Mouse (Mus musculus) forebrain, embryonic 15.5 days (tissue): ENCODE measurements around the gene Lamb1. TPM values are rescaled to one million over a fixed set of nuclear protein-coding genes. Genes with fewer than 3 reads are reported as not detected.
A peak's percentile ranks its signal among the peaks of the same experiment; 100 is the strongest.

ENCODE experiments used
- ATAC-seq: fragments of 200-750 bp; cut with Nextera tagmentation; replicated peaks from 2 replicates; pipeline ENCODE4 v1.8.0; 2017; ENCODE audit warnings: mild to moderate bottlenecking, moderate TSS enrichment, moderate library complexity
- H3K27ac ChIP-seq: fragments of 300-500 bp; sonication (generic); replicated peaks from 2 replicates; pipeline ENCODE4 v1.5.1; 2015; ENCODE audit warnings: mild to moderate bottlenecking, inconsistent platforms
- H3K27me3 ChIP-seq: fragments of 300-500 bp; sonication (generic); 2 replicates; pipeline ENCODE4 v1.6.1; 2015; ENCODE audit warnings: inconsistent platforms
- H3K36me3 ChIP-seq: fragments of 300-500 bp; sonication (generic); 2 replicates; pipeline ENCODE4 v1.6.1; 2015; ENCODE audit warnings: mild to moderate bottlenecking, inconsistent platforms
- H3K4me1 ChIP-seq: fragments of 300-500 bp; sonication (generic); 2 replicates; pipeline ENCODE4 v1.6.1; 2015; ENCODE audit warnings: inconsistent platforms
- H3K4me2 ChIP-seq: fragments of 300-500 bp; sonication (generic); replicated peaks from 2 replicates; pipeline ENCODE4 v1.6.1; 2015; ENCODE audit warnings: mild to moderate bottlenecking, inconsistent platforms
- H3K4me3 ChIP-seq: fragments of 300-500 bp; sonication (generic); 2 replicates; pipeline ENCODE4 v1.5.1; 2015; ENCODE audit warnings: mild to moderate bottlenecking, inconsistent platforms
- H3K9ac ChIP-seq: fragments of 300-500 bp; sonication (generic); replicated peaks from 2 replicates; pipeline ENCODE4 v1.6.1; 2015; ENCODE audit warnings: mild to moderate bottlenecking, inconsistent platforms
- H3K9me3 ChIP-seq: fragments of 300-500 bp; sonication (generic); 2 replicates; pipeline ENCODE4 v1.6.1; 2016; ENCODE audit warnings: inconsistent platforms
- WGBS: fragments of 180-500 bp; shearing (Covaris S2); methylation state at CpG from one replicate; pipeline ENCODE4 v1.1.7; 2015; ENCODE audit warnings: mixed read lengths; 5-methylcytosine and 5-hydroxymethylcytosine counted together
- polyA plus RNA-seq: library from polyadenylated mRNA; unstranded; fragments of >200 nt; fragmentation: Nextera tagmentation; extraction: Ambion mirVana; gene quantifications from 2 replicates; pipeline ENCODE4 v1.2.1, GENCODE M21; 2015

Gene Lamb1
- polyA plus RNA-seq, 1 experiment from 2014 or later, result 18.3 TPM

DNA sequence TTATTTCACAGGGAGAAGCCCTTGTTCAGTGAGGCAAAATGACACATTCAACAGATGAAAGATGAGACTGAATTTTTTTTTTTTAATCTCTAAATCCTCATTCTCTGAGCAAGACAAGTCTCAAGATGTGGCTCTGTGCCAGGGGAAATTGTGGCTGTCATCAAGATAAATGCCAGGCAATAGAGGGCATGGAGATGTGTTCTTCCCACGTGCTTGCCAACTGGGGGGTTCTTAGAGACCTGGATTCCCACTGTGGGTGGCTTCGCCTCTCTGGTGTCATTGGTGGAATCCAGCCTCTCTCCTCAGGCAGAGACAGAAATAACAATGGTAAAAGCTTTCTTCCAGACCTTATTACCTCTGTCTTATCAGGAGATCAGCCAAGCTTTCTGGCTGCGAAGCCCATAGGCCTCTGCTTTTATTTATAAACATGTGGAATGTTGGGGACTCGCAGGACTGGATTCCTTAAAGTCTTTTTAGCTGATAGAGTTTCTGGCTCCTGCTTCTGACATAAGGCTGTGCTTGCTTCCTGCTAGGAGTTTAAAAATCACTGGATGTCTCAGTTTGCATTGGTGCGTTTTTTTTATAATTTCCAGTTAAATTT is 41.1 kb downstream of the Lamb1 start:
- Histone ChIP-seq H3K9ac (no peak overlapping the region), H3K27ac (no peak overlapping the region), H3K4me1 (peaks cover 7% of the 10 kb centered on the region; the same call in 1 of the 2 replicates), H3K27me3 (no peaks in the 10 kb centered on the region), H3K9me3 (no peaks in the 10 kb centered on the region), H3K4me2 (no peak overlapping the region), H3K36me3 (no peaks in the 10 kb centered on the region), H3K4me3 (no peak overlapping the region)
- ATAC-seq, result no peak
- 71% methylated on average over 5 of the region's 5 CpGs for WGBS

DNA sequence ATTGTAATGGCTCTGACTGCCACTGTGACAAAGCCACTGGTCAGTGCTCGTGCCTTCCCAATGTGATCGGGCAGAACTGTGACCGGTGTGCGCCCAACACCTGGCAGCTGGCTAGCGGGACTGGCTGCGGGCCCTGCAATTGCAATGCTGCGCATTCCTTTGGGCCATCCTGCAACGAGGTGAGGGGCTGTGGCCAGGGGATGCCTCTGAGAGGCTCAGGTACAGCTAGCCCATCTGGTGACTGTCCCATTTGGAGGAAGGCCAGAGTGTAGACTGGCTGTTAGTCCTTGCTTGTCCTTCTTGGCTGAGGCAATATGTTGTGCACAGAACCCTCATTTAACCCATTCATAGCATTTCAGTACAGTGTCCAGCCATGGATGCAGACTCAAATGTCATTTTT is 42.0 kb downstream of the Lamb1 start:
- 93% methylated on average over 8 of the region's 8 CpGs for WGBS
- peaks cover 7% of the 10 kb centered on the region; the same call in 1 of the 2 replicates for H3K4me1 ChIP-seq
- no peaks in the 10 kb centered on the region for H3K9me3 ChIP-seq
- no peaks in the 10 kb centered on the region for H3K36me3 ChIP-seq
- H3K9ac ChIP-seq, result no peak overlapping the region
- H3K4me3 ChIP-seq, result no peak overlapping the region
- no peak overlapping the region for H3K4me2 ChIP-seq
- H3K27me3 ChIP-seq, result no peaks in the 10 kb centered on the region
- ATAC-seq, result no peak
- no peak overlapping the region for H3K27ac ChIP-seq

DNA sequence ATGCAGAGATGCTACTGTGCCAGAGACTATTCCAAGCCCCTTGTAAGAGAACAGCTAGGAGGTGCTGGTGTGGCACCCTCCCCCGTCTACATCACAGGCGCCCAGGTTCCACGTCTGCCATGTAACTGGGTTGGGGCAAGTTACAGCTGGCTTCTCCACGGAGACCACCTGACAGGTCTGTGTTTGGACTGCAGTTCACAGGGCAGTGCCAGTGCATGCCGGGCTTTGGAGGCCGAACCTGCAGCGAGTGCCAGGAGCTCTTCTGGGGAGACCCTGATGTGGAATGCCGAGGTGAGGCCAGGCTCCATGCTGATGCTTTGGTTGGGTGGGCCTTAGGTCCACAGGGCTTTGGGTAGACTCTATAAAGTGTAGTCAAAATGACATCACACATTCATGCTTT is 42.7 kb downstream of the Lamb1 start:
- no peak for ATAC-seq

DNA sequence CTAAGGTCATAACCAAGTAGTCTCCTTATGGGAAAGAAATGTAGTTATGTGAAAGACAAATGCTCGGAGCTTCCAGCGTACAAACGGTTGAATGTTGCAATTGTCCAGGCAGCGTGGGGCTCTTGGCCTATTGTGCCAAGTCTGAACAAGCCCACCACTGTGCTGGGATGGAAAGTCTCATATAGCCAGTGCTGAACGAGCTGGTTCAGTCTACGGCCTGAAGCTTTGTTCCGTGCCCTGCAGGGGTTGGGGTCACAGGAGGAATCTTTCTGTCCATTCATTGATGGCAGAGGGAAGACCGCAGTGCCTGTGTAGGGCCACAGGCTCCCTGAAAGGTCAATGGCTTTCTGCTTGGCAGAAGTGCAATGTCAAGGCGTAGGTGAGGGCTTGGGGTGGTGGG is 45.7 kb downstream of the Lamb1 start:
- Histone ChIP-seq H3K36me3 (peaks cover 7% of the 10 kb centered on the region), H3K9me3 (no peaks in the 10 kb centered on the region), H3K27me3 (no peaks in the 10 kb centered on the region), H3K4me2 (no peak overlapping the region), H3K9ac (no peak overlapping the region), H3K4me3 (no peak overlapping the region), H3K4me1 (no peaks in the 10 kb centered on the region), H3K27ac (no peak overlapping the region)
- no peak for ATAC-seq
- 43% methylated on average over 9 of the region's 9 CpGs for WGBS

More for the DNA sequence above, 42.7 kb downstream of the Lamb1 start:
- no peak overlapping the region for H3K27ac ChIP-seq
- H3K9me3 ChIP-seq, result no peaks in the 10 kb centered on the region
- 93% methylated on average over 8 of the region's 8 CpGs for WGBS
- no peaks in the 10 kb centered on the region for H3K36me3 ChIP-seq
- H3K4me2 ChIP-seq, result no peak overlapping the region
- H3K27me3 ChIP-seq, result no peaks in the 10 kb centered on the region
- H3K9ac ChIP-seq, result no peak overlapping the region
- peaks cover 2% of the 10 kb centered on the region; the same call in 1 of the 2 replicates for H3K4me1 ChIP-seq
- no peak overlapping the region for H3K4me3 ChIP-seq

DNA sequence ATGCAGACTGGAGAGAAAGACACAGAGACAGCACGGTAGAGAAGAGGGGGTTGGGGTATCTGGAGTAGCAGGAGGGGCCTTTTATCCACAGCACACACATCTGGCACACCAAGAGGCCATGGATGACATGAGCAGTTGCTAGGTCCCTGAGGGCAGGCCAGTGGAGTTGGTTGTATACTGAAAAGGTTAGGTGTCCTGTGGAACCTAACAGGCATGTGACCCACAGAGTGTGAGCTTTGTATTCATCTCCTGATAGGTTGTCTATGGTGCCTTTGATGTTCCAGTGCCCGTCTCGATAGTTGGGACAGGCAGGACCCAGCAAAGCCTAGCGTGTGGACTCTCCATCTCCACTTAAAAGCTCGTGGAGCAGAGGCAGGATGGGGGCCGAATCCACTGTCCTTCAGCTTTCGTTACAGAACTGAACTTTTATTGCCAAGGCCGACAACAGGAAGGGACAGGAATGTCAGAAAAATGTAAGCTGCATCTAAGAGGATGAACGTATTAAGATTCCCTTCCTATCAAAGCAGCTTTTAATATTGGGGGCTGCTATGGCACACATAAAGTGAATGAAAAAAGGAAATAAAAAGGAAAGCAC is 46.7 kb downstream of the Lamb1 start:
- H3K9ac ChIP-seq, result no peak overlapping the region
- H3K4me3 ChIP-seq, result no peak overlapping the region
- H3K27me3 ChIP-seq, result no peaks in the 10 kb centered on the region
- H3K4me2 ChIP-seq, result no peak overlapping the region
- H3K27ac ChIP-seq, result no peak overlapping the region
- WGBS, result 83% methylated on average over 9 of the region's 9 CpGs
- H3K4me1 ChIP-seq, result no peaks in the 10 kb centered on the region
- ATAC-seq, result no peak
- H3K9me3 ChIP-seq, result no peaks in the 10 kb centered on the region
- H3K36me3 ChIP-seq, result peaks cover 7% of the 10 kb centered on the region

DNA sequence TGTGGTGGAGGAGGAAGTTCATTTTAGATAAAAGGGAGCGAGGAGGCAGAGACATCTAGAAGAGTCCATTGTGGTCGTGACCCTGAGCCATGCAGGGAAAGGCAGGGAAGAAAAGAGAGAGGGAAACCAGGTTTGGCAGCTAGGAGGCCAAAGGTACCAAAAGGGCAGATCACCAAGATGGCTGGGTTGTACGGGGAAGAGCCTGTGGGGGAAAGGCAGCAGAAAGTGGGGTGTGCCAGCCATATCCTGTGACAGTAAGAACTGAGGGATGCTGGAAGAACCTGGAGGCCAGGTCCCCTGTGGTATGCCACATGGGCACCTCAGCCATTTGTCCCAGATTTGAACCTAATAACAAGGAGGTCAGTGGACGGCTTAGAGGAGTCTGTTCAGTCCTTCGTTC is 47.2 kb downstream of the Lamb1 start:
- ATAC-seq, result no peak
- Histone ChIP-seq H3K27me3 (no peaks in the 10 kb centered on the region), H3K4me2 (no peak overlapping the region), H3K4me3 (no peak overlapping the region), H3K36me3 (peaks cover 7% of the 10 kb centered on the region), H3K9ac (no peak overlapping the region), H3K27ac (no peak overlapping the region), H3K4me1 (no peaks in the 10 kb centered on the region), H3K9me3 (no peaks in the 10 kb centered on the region)
- 87% methylated on average over 5 of the region's 5 CpGs for WGBS

DNA sequence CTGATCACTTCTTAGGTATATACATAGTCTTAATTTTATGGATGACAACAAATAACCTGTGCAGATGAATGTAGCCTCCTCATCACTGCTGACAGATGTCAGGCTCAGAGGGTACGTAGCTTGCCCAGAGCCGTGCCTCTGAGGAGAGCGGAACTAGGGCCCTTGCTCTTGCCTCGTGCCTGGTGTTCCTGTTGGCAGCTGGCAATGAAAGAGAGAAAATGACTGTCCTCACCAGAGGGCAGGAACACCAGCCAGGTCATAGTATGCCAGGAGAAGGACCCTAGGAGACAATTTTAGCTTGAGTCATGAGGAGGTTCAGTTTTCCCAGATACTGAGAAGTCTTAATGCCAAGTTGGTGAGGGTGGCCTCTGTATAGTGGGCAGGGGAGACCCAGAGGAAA is 48.1 kb downstream of the Lamb1 start:
- Histone ChIP-seq H3K4me1 (no peaks in the 10 kb centered on the region), H3K27me3 (no peaks in the 10 kb centered on the region), H3K36me3 (peaks cover 7% of the 10 kb centered on the region), H3K9ac (no peak overlapping the region), H3K4me3 (no peak overlapping the region), H3K27ac (no peak overlapping the region), H3K4me2 (no peak overlapping the region), H3K9me3 (no peaks in the 10 kb centered on the region)
- 88% methylated on average over 4 of the region's 4 CpGs for WGBS
- ATAC-seq, result no peak

DNA sequence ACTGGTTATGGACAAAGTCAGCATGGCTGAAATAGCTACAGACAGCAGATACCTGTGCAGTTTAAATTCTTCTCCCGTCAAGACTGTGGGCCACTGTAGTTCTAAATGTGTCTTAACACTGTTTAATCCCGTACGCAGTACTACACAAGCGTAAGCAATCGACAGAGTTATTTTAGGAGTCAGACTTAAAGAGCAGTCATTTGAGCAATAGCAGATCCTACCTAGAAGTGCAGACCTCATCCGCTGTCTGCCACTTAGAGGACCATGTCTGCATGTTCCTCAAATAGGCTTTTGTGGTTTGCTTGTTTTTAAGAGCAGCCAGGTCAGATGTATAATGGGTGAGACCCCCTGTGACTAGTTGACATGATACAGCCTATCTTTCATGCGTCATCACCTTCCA is 49.3 kb downstream of the Lamb1 start:
- peaks cover 7% of the 10 kb centered on the region for H3K36me3 ChIP-seq
- no peaks in the 10 kb centered on the region for H3K9me3 ChIP-seq
- WGBS, result 97% methylated on average over 7 of the region's 7 CpGs
- H3K27me3 ChIP-seq, result no peaks in the 10 kb centered on the region
- no peak for ATAC-seq
- H3K27ac ChIP-seq, result no peak overlapping the region
- H3K4me2 ChIP-seq, result no peak overlapping the region
- no peak overlapping the region for H3K4me3 ChIP-seq
- H3K9ac ChIP-seq, result no peak overlapping the region
- peaks cover 8% of the 10 kb centered on the region for H3K4me1 ChIP-seq

DNA sequence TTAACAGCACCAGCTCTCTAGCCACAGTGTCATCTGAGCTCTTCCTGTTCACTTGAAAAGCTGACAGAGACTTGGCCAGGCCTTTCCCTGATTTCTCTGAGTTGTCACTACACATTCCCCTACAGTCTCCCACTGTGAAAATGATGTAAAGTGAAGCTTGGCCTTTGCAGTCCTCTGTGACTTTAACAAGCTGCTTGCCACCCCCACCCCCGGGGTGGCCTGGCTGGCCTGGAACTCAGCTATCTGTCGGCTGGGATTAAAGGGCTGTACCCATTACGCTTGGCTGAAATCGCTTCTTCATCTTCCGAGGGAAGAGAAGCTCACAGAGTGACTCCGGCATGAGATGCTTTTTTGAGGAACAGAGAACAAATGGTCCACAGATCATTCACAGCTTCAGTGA is 50.9 kb downstream of the Lamb1 start:
- Histone ChIP-seq H3K36me3 (peaks cover 7% of the 10 kb centered on the region), H3K27ac (no peak overlapping the region), H3K4me3 (no peak overlapping the region), H3K9ac (no peak overlapping the region), H3K4me2 (no peak overlapping the region), H3K4me1 (peaks cover 8% of the 10 kb centered on the region), H3K27me3 (no peaks in the 10 kb centered on the region), H3K9me3 (no peaks in the 10 kb centered on the region)
- 72% methylated on average over 6 of the region's 6 CpGs for WGBS
- ATAC-seq, result no peak

DNA sequence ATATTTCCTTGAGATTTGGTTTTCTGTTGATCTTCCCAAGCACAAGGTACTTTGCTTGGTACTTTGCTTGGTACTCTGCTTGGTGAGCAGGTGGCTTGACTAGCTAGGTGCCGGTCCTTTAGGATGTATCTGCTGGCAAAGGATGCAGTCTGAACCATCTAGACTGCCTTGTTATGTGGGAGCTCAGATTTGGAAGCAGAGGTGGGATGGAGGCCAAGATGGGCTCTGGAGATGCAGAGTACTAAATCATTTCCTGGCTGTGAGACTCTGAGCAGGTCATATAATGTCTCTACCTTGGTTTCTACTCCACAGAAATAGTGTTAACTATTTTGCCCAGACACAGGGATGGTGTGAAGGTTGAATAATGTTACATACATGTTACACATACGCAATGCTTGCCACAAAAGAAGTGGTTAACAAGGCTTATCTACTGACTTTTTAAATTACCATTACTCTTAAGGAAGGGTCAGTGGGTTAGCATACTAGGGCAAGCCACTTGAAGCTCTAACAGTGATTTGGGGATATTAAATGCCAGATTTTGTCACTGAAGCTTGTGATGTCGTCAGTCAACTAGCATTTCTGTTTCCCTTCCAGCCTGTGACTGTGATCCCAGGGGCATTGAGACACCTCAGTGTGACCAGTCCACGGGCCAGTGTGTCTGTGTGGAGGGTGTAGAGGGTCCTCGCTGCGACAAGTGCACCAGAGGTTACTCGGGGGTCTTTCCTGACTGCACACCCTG is 52.8 kb downstream of the Lamb1 start:
- 84% methylated on average over 7 of the region's 7 CpGs for WGBS
- Histone ChIP-seq H3K27ac (no peak overlapping the region), H3K4me2 (no peak overlapping the region), H3K36me3 (peaks cover 7% of the 10 kb centered on the region), H3K9me3 (no peaks in the 10 kb centered on the region), H3K4me3 (no peak overlapping the region), H3K4me1 (peaks cover 8% of the 10 kb centered on the region), H3K9ac (no peak overlapping the region), H3K27me3 (no peaks in the 10 kb centered on the region)
- no peak for ATAC-seq

DNA sequence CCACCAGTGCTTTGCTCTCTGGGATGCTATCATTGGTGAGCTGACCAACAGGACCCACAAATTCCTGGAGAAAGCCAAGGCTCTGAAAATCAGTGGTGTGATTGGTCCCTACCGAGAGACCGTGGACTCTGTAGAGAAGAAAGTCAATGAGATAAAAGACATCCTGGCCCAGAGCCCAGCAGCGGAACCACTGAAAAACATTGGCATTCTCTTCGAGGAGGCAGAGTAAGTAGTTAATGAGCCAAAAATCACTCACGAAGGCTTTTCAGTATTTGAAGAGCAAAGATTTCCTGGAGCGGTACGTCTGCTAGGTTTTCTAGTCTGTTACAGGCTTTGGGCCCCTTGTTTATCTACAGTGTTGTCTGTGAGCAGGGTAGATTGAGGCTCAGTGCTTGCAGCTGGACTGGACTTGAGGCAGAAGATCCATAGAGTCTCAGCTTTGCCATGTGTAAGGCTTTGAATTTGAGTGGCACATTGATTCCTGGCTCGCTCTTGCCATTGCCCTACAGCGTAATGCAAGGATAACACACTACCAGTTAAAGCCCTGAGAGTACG is 53.5 kb downstream of the Lamb1 start:
- peak; percentile 51 for ATAC-seq
- peaks cover 7% of the 10 kb centered on the region for H3K36me3 ChIP-seq
- H3K27ac ChIP-seq, result no peak overlapping the region
- no peaks in the 10 kb centered on the region for H3K27me3 ChIP-seq
- H3K9me3 ChIP-seq, result no peaks in the 10 kb centered on the region
- H3K4me2 ChIP-seq, result no peak overlapping the region
- 45% methylated on average over 10 of the region's 10 CpGs for WGBS
- no peak overlapping the region for H3K9ac ChIP-seq
- peaks cover 8% of the 10 kb centered on the region for H3K4me1 ChIP-seq
- H3K4me3 ChIP-seq, result no peak overlapping the region

DNA sequence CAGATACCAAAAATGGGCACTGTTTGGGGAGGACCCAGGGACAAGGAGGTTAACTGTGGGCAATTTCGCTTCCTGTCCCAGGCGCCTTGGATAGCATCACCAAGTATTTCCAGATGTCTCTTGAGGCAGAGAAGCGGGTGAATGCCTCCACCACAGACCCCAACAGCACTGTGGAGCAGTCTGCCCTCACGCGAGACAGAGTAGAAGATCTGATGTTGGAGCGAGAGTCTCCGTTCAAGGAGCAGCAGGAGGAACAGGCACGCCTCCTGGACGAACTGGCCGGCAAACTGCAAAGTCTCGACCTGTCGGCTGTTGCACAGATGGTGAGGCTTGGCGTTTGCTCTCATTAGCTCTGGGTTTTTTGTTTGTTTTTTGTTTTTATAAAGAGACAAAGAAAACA is 55.8 kb downstream of the Lamb1 start:
- peaks cover 8% of the 10 kb centered on the region for H3K4me1 ChIP-seq
- WGBS, result 70% methylated on average over 13 of the region's 13 CpGs
- H3K9me3 ChIP-seq, result no peaks in the 10 kb centered on the region
- no peak for ATAC-seq
- H3K36me3 ChIP-seq, result no peaks in the 10 kb centered on the region; the same call in 1 of the 2 replicates
- no peak overlapping the region for H3K4me3 ChIP-seq
- H3K27me3 ChIP-seq, result no peaks in the 10 kb centered on the region
- H3K4me2 ChIP-seq, result no peak overlapping the region
- no peak overlapping the region for H3K9ac ChIP-seq
- no peak overlapping the region for H3K27ac ChIP-seq
